8 mouse cellular contexts compared by ENCODE assay signal in the genomic region with DNA sequence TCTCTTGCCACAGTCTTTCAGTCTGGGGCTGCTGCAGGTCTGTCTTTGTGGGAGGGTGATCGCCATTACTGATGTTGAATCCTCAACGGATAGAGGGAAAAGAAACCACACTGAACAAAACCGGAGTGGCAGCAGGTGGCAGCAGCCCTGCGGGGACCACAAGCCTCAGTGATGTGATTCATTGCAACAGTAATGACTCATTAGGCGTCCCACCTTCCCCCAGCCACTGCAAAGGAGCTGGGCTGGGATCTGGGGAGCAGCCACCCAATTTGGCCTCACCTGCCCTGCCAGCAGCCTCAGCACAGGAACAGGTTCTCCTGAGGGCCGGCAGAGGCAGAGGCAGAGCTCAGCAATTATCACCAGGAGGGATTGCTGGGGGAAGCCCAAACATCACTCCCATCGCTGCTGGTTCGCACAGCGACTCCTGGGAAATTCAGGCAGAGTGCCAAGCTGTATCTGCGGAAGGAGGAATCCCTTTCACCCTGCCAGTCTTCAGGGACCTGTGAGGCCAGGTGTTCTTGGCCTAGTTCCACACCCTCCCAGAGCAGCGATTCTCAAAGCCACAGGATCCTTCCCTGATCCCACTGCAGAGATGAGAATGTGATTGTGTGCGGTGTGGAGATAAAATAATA. TPM values are rescaled to one million over a fixed set of nuclear protein-coding genes. Genes with fewer than 3 reads are reported as not detected.
DNase-seq lines count a peak whose midpoint lies in the region; ATAC-seq and TF ChIP-seq lines count a peak whose summit lies in the region.

No protein-coding gene starts in this region.

- 27% methylated on average over 12 of the region's 12 CpGs for WGBS in neural tube, embryonic 12.5 days
- WGBS in olfactory bulb, adult 2 months, result 13% methylated on average over 12 of the region's 12 CpGs

- H3K4me2 ChIP-seq in neural tube, embryonic 12.5 days (replicated peaks), result peak overlapping the region; percentile 40

- H3K9ac ChIP-seq in neural tube, embryonic 12.5 days, result no peak overlapping the region

- no peak for TF ChIP-seq POLR2A in olfactory bulb, adult 2 months (IDR thresholded peaks at IDR 0.05; ENCODE audit: insufficient read depth, low read depth, low read length)

- ATAC-seq in neural tube, embryonic 12.5 days (ENCODE audit: low FRiP score, low read depth), result 0 out of 2 replicates have a peak, but pooled peaks have one; percentile 57

- H3K4me1 ChIP-seq in neural tube, embryonic 12.5 days, result peaks cover 23% of the 10 kb centered on the region
- peaks cover 20% of the 10 kb centered on the region for H3K4me1 ChIP-seq in olfactory bulb, adult 2 months (ENCODE audit: control insufficient read depth, insufficient read depth, low read length)

- TF ChIP-seq CTCF in olfactory bulb, adult 2 months (IDR thresholded peaks at IDR 0.05; ENCODE audit: insufficient read depth, low read depth, low read length), result no peak

- peak overlapping the region; percentile 6; the same call in 1 of the 2 replicates for H3K27ac ChIP-seq in neural tube, embryonic 12.5 days
- peak overlapping the region; percentile 23; the same call in 1 of the 2 replicates for H3K27ac ChIP-seq in olfactory bulb, adult 2 months (ENCODE audit: insufficient read depth, low read depth, low read length)

- H3K4me3 ChIP-seq in neural tube, embryonic 12.5 days, result no peak overlapping the region
- no peak overlapping the region; the same call in 1 of the 2 replicates for H3K4me3 ChIP-seq in olfactory bulb, adult 2 months (ENCODE audit: insufficient read depth, low read depth, low read length)

- peak; percentile 72 for DNase-seq in adrenal gland, adult 2 months
- DNase-seq in adrenal gland, postnatal 4 days (ENCODE audit: low spot score in 2 of 2), result no peak
- DNase-seq in neural tube, embryonic 10.5 days (ENCODE audit: extremely low spot score, low spot score), result no peak
- peak; percentile 35 for DNase-seq in left cerebral cortex, adult 11 months (ENCODE audit: low spot score)
- DNase-seq in kidney, adult 18-20 months, result no peak
- no peak for DNase-seq in thymus, postnatal 14 days

- peaks cover 14% of the 10 kb centered on the region for H3K36me3 ChIP-seq in neural tube, embryonic 12.5 days

- no peaks in the 10 kb centered on the region for H3K9me3 ChIP-seq in neural tube, embryonic 12.5 days

- no peaks in the 10 kb centered on the region for H3K27me3 ChIP-seq in neural tube, embryonic 12.5 days (replicated peaks)

RNA-seq across cellular contexts. Expression of gene Sgsm2, which starts 25.8 kb away (rescaled TPM):
- 10 to 100 TPM; 21.8 to 24.4 TPM for total RNA-seq in adrenal gland, adult 2 months (2021)
- 27.0 and 35.2 TPM in 2 replicates for polyA plus RNA-seq in adrenal gland, adult 2 months (2012; rRNA removed)
- total RNA-seq in adrenal gland, postnatal 4 days (2021), result 10 to 100 TPM; 26.3 to 31.9 TPM
- 16.1 and 16.8 TPM in 2 replicates for polyA plus RNA-seq in neural tube, embryonic 12.5 days (2016; fragmentation: Nextera tagmentation; extraction: Ambion mirVana)
- polyA plus RNA-seq in olfactory bulb, adult 2 months (2012; ENCODE audit: insufficient read depth, insufficient read length, low replicate concordance, missing spikeins), result not detected in 2 replicates

RNA-seq across cellular contexts. Expression of gene Tsr1, which starts 26.8 kb away (rescaled TPM):
- 10 to 100 TPM; 35.3 to 39.8 TPM for total RNA-seq in adrenal gland, adult 2 months (2021)
- polyA plus RNA-seq in adrenal gland, adult 2 months (2012; rRNA removed), result 2.2 and 3.8 TPM in 2 replicates
- 10 to 100 TPM; 39.7 to 42.3 TPM for total RNA-seq in adrenal gland, postnatal 4 days (2021)
- polyA plus RNA-seq in neural tube, embryonic 12.5 days (2016; fragmentation: Nextera tagmentation; extraction: Ambion mirVana), result 35.2 and 38.3 TPM in 2 replicates
- polyA plus RNA-seq in olfactory bulb, adult 2 months (2012; ENCODE audit: insufficient read depth, insufficient read length, low replicate concordance, missing spikeins), result not detected in 2 replicates

RNA-seq across cellular contexts. Expression of gene Mnt, which starts 40.4 kb away (rescaled TPM):
- 10 to 100 TPM; 23.4 to 25.2 TPM for total RNA-seq in adrenal gland, adult 2 months (2021)
- 31.1 and 46.9 TPM in 2 replicates for polyA plus RNA-seq in adrenal gland, adult 2 months (2012; rRNA removed)
- total RNA-seq in adrenal gland, postnatal 4 days (2021), result 10 to 100 TPM; 29.0 to 35.9 TPM
- polyA plus RNA-seq in neural tube, embryonic 12.5 days (2016; fragmentation: Nextera tagmentation; extraction: Ambion mirVana), result 7.8 and 9.0 TPM in 2 replicates
- polyA plus RNA-seq in olfactory bulb, adult 2 months (2012; ENCODE audit: insufficient read depth, insufficient read length, low replicate concordance, missing spikeins), result not detected in 2 replicates

RNA-seq across cellular contexts. Expression of gene Smg6, which starts 54.5 kb away (rescaled TPM):
- total RNA-seq in adrenal gland, adult 2 months (2021), result 10 to 100 TPM; 19.7 to 20.9 TPM
- polyA plus RNA-seq in adrenal gland, adult 2 months (2012; rRNA removed), result 27.8 and 32.6 TPM in 2 replicates
- total RNA-seq in adrenal gland, postnatal 4 days (2021), result 10 to 100 TPM; 32.7 to 37.8 TPM
- polyA plus RNA-seq in neural tube, embryonic 12.5 days (2016; fragmentation: Nextera tagmentation; extraction: Ambion mirVana), result 21.3 and 21.8 TPM in 2 replicates
- 86.4 TPM in 1 of 2 replicates, not detected in the other for polyA plus RNA-seq in olfactory bulb, adult 2 months (2012; ENCODE audit: insufficient read depth, insufficient read length, low replicate concordance, missing spikeins)

RNA-seq across cellular contexts. Expression of gene Srr, which starts 54.6 kb away (rescaled TPM):
- 10 to 100 TPM; 55.7 to 62.8 TPM for total RNA-seq in adrenal gland, adult 2 months (2021)
- 2.4 and 5.2 TPM in 2 replicates for polyA plus RNA-seq in adrenal gland, adult 2 months (2012; rRNA removed)
- 10 to 100 TPM; 36.0 to 40.5 TPM for total RNA-seq in adrenal gland, postnatal 4 days (2021)
- 27.4 and 28.1 TPM in 2 replicates for polyA plus RNA-seq in neural tube, embryonic 12.5 days (2016; fragmentation: Nextera tagmentation; extraction: Ambion mirVana)
- polyA plus RNA-seq in olfactory bulb, adult 2 months (2012; ENCODE audit: insufficient read depth, insufficient read length, low replicate concordance, missing spikeins), result not detected in 2 replicates

Comparison
In these comparisons a context has a peak if more than half of its experiments do, and no peak if none do; other contexts are left out.
1. DNase-seq: peak in adrenal gland, adult 2 months (single experiment) and left cerebral cortex, adult 11 months (single experiment); none in adrenal gland, postnatal 4 days (0 of 2), neural tube, embryonic 10.5 days (single experiment), kidney, adult 18-20 months (single experiment) and thymus, postnatal 14 days (single experiment).